Mouse (Mus musculus) liver, embryonic 12.5 days (tissue): ENCODE measurements around the gene Tram2. TPM values are rescaled to one million over a fixed set of nuclear protein-coding genes. Genes with fewer than 3 reads are reported as not detected.

Source experiments
- ATAC-seq: fragments of 200-750 bp; cut with Nextera tagmentation; 2 replicates; pipeline ENCODE4 v1.8.0; 2017; ENCODE audit warnings: moderate number of reproducible peaks, mild to moderate bottlenecking, moderate library complexity
- H3K27ac ChIP-seq: fragments of 300-500 bp; sonication (generic); 2 replicates; pipeline ENCODE4 v1.5.1; 2016; ENCODE audit warnings: mild to moderate bottlenecking
- H3K27me3 ChIP-seq: fragments of 300-500 bp; sonication (generic); replicated peaks from 2 replicates; pipeline ENCODE4 v1.6.1; 2016; ENCODE audit warnings: mild to moderate bottlenecking, moderate library complexity
- H3K36me3 ChIP-seq: fragments of 300-500 bp; sonication (generic); 2 replicates; pipeline ENCODE4 v1.6.1; 2016; ENCODE audit warnings: mild to moderate bottlenecking, moderate library complexity
- H3K4me1 ChIP-seq: fragments of 300-500 bp; sonication (generic); 2 replicates; pipeline ENCODE4 v1.6.1; 2016
- H3K4me2 ChIP-seq: fragments of 300-500 bp; sonication (generic); 2 replicates; pipeline ENCODE4 v1.6.1; 2016; ENCODE audit warnings: mild to moderate bottlenecking, moderate library complexity
- H3K4me3 ChIP-seq: fragments of 300-500 bp; sonication (generic); 2 replicates; pipeline ENCODE4 v1.5.1; 2016; ENCODE audit warnings: mild to moderate bottlenecking, moderate library complexity
- H3K9ac ChIP-seq: fragments of 300-500 bp; sonication (generic); 2 replicates; pipeline ENCODE4 v1.6.1; 2016; ENCODE audit warnings: mild to moderate bottlenecking, moderate library complexity
- H3K9me3 ChIP-seq: fragments of 300-500 bp; sonication (generic); replicated peaks from 2 replicates; pipeline ENCODE4 v1.6.1; 2016; ENCODE audit warnings: mild to moderate bottlenecking, moderate library complexity
- WGBS: fragments of 180-500 bp; shearing (Covaris S2); methylation state at CpG from one replicate; pipeline ENCODE4 v1.1.7; 2016; ENCODE audit not compliant: insufficient replicate concordance; 5-methylcytosine and 5-hydroxymethylcytosine counted together
- polyA plus RNA-seq: library from polyadenylated mRNA; unstranded; fragments of >200 nt; fragmentation: Nextera tagmentation; extraction: Ambion mirVana; gene quantifications from 2 replicates; pipeline ENCODE4 v1.2.1, GENCODE M21; 2016

Gene Tram2
- polyA plus RNA-seq, 1 experiment from 2014 or later, result 1.6 TPM

GRCm38 (mm10) chr1:21004596-21004995, 74.4 kb downstream of the Tram2 start:
- Histone ChIP-seq H3K4me3 (no peak overlapping the region), H3K9me3 (no peaks in the 10 kb centered on the region), H3K4me1 (0 out of 2 replicates have a peak, but pooled peaks cover 3% of the 10 kb centered on the region), H3K27me3 (no peaks in the 10 kb centered on the region), H3K36me3 (peaks cover 17% of the 10 kb centered on the region), H3K4me2 (no peak overlapping the region), H3K9ac (no peak overlapping the region), H3K27ac (no peak overlapping the region)
- ATAC-seq, result no peak
- 72% methylated on average over 8 of the region's 8 CpGs for WGBS

GRCm38 (mm10) chr1:21002246-21003142, 76.5 kb downstream of the Tram2 start:
- no peak overlapping the region for H3K9ac ChIP-seq
- H3K4me1 ChIP-seq, result no peaks in the 10 kb centered on the region
- H3K9me3 ChIP-seq, result no peaks in the 10 kb centered on the region
- H3K27me3 ChIP-seq, result no peaks in the 10 kb centered on the region
- WGBS, result 80% methylated on average over 14 of the region's 14 CpGs
- ATAC-seq, result no peak
- no peak overlapping the region for H3K4me3 ChIP-seq
- H3K27ac ChIP-seq, result no peak overlapping the region
- no peak overlapping the region for H3K4me2 ChIP-seq
- peaks cover 17% of the 10 kb centered on the region for H3K36me3 ChIP-seq

GRCm38 (mm10) chr1:20997881-20998389, 81.1 kb downstream of the Tram2 start:
- H3K27me3 ChIP-seq, result no peaks in the 10 kb centered on the region
- peaks cover 17% of the 10 kb centered on the region; the same call in 1 of the 2 replicates for H3K36me3 ChIP-seq
- no peak overlapping the region for H3K27ac ChIP-seq
- ATAC-seq, result no peak
- 59% methylated on average over 13 of the region's 13 CpGs for WGBS
- no peak overlapping the region for H3K4me2 ChIP-seq
- no peaks in the 10 kb centered on the region for H3K9me3 ChIP-seq
- peaks cover 7% of the 10 kb centered on the region; the same call in 1 of the 2 replicates for H3K4me1 ChIP-seq
- H3K9ac ChIP-seq, result no peak overlapping the region
- no peak overlapping the region for H3K4me3 ChIP-seq

- H3K4me1 ChIP-seq, result peaks cover 7% of the 10 kb centered on the region; the same call in 1 of the 2 replicates
- no peak overlapping the region for H3K4me2 ChIP-seq
- peak; percentile 48 for ATAC-seq
- no peaks in the 10 kb centered on the region for H3K27me3 ChIP-seq
- no peak overlapping the region for H3K4me3 ChIP-seq
- 61% methylated on average over 2 of the region's 2 CpGs for WGBS
- no peak overlapping the region for H3K9ac ChIP-seq
- no peaks in the 10 kb centered on the region for H3K9me3 ChIP-seq
- peaks cover 14% of the 10 kb centered on the region; the same call in 1 of the 2 replicates for H3K36me3 ChIP-seq
- H3K27ac ChIP-seq, result no peak overlapping the region
These were observed 81.7 kb downstream of the Tram2 start for GRCm38 (mm10) chr1:20997328-20997689.

GRCm38 (mm10) chr1:20996603-20997327, 82.3 kb downstream of the Tram2 start:
- H3K9ac ChIP-seq, result no peak overlapping the region
- H3K4me3 ChIP-seq, result no peak overlapping the region
- no peaks in the 10 kb centered on the region for H3K27me3 ChIP-seq
- H3K9me3 ChIP-seq, result no peaks in the 10 kb centered on the region
- H3K27ac ChIP-seq, result no peak overlapping the region
- H3K36me3 ChIP-seq, result peaks cover 12% of the 10 kb centered on the region; the same call in 1 of the 2 replicates
- peaks cover 7% of the 10 kb centered on the region; the same call in 1 of the 2 replicates for H3K4me1 ChIP-seq
- 55% methylated on average over 17 of the region's 17 CpGs for WGBS
- peak; percentile 43 for ATAC-seq
- H3K4me2 ChIP-seq, result no peak overlapping the region

GRCm38 (mm10) chr1:20995331-20995986, 83.6 kb downstream of the Tram2 start:
- H3K4me1 ChIP-seq, result peaks cover 7% of the 10 kb centered on the region; the same call in 1 of the 2 replicates
- H3K4me2 ChIP-seq, result no peak overlapping the region
- no peak for ATAC-seq
- peak overlapping the region; percentile 24; the same call in 1 of the 2 replicates for H3K9ac ChIP-seq
- H3K9me3 ChIP-seq, result no peaks in the 10 kb centered on the region
- no peak overlapping the region for H3K27ac ChIP-seq
- WGBS, result 68% methylated on average over 7 of the region's 7 CpGs
- H3K36me3 ChIP-seq, result peaks cover 5% of the 10 kb centered on the region; the same call in 1 of the 2 replicates
- no peaks in the 10 kb centered on the region for H3K27me3 ChIP-seq
- no peak overlapping the region for H3K4me3 ChIP-seq

GRCm38 (mm10) chr1:20994338-20994737, 84.7 kb downstream of the Tram2 start:
- Histone ChIP-seq H3K27ac (no peak overlapping the region), H3K27me3 (no peaks in the 10 kb centered on the region), H3K4me2 (no peak overlapping the region), H3K9ac (no peak overlapping the region), H3K4me1 (peaks cover 7% of the 10 kb centered on the region; the same call in 1 of the 2 replicates), H3K36me3 (no peaks in the 10 kb centered on the region), H3K4me3 (no peak overlapping the region), H3K9me3 (no peaks in the 10 kb centered on the region)
- ATAC-seq, result no peak
- 23% methylated on average over 5 of the region's 5 CpGs for WGBS

DNA sequence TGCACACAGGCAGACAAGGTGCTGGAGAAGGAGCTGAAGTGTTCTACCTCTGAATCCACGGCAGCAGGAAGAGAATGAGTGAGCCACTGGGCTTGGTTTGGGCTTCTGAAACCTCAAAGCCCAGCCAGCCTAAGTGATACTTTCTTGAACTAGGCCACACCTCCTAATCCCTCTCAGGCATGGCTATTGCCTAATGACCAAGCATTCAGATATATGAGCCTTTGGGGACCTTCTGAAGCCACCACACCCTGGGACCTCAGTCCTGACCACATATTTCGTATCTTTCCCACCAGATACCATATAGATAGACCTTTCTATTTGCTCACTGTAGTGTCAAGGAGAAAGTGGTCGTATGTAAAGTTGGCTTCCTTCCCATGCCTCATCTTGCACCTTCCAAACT, 85.3 kb downstream of the Tram2 start:
- WGBS, result 29% methylated on average over 3 of the region's 3 CpGs
- Histone ChIP-seq H3K9ac (no peak overlapping the region), H3K36me3 (no peaks in the 10 kb centered on the region), H3K27ac (no peak overlapping the region), H3K4me1 (peaks cover 7% of the 10 kb centered on the region; the same call in 1 of the 2 replicates), H3K4me3 (no peak overlapping the region), H3K4me2 (no peak overlapping the region), H3K27me3 (no peaks in the 10 kb centered on the region), H3K9me3 (no peaks in the 10 kb centered on the region)
- no peak for ATAC-seq

GRCm38 (mm10) chr1:20989461-20990083, 89.5 kb downstream of the Tram2 start:
- no peak for ATAC-seq
- 62% methylated on average over 11 of the region's 11 CpGs for WGBS
- H3K4me1 ChIP-seq, result peaks cover 11% of the 10 kb centered on the region
- H3K27me3 ChIP-seq, result no peaks in the 10 kb centered on the region
- H3K4me2 ChIP-seq, result no peak overlapping the region
- H3K9me3 ChIP-seq, result no peaks in the 10 kb centered on the region
- no peak overlapping the region for H3K9ac ChIP-seq
- no peaks in the 10 kb centered on the region for H3K36me3 ChIP-seq
- no peak overlapping the region for H3K4me3 ChIP-seq
- no peak overlapping the region for H3K27ac ChIP-seq

- H3K27me3 ChIP-seq, result no peaks in the 10 kb centered on the region
- ATAC-seq, result no peak
- WGBS, result 40% methylated on average over 10 of the region's 10 CpGs
These were observed 92.5 kb downstream of the Tram2 start for GRCm38 (mm10) chr1:20986378-20987056.

GRCm38 (mm10) chr1:20984582-20984981, 94.4 kb downstream of the Tram2 start:
- Histone ChIP-seq H3K27ac (no peak overlapping the region), H3K36me3 (no peaks in the 10 kb centered on the region), H3K9me3 (no peaks in the 10 kb centered on the region), H3K4me3 (no peak overlapping the region), H3K4me1 (peaks cover 5% of the 10 kb centered on the region; the same call in 1 of the 2 replicates), H3K27me3 (no peaks in the 10 kb centered on the region), H3K9ac (no peak overlapping the region), H3K4me2 (no peak overlapping the region)
- no peak for ATAC-seq
- WGBS, result 61% methylated on average over 4 of the region's 4 CpGs

More at GRCm38 (mm10) chr1:20986378-20987056, 92.5 kb downstream of the Tram2 start:
- Histone ChIP-seq H3K27ac (no peak overlapping the region), H3K9ac (no peak overlapping the region), H3K4me2 (no peak overlapping the region), H3K36me3 (no peaks in the 10 kb centered on the region), H3K9me3 (no peaks in the 10 kb centered on the region), H3K4me3 (no peak overlapping the region), H3K4me1 (peaks cover 5% of the 10 kb centered on the region; the same call in 1 of the 2 replicates)
